13 mouse cellular contexts compared by ENCODE assay signal in the genomic region with DNA sequence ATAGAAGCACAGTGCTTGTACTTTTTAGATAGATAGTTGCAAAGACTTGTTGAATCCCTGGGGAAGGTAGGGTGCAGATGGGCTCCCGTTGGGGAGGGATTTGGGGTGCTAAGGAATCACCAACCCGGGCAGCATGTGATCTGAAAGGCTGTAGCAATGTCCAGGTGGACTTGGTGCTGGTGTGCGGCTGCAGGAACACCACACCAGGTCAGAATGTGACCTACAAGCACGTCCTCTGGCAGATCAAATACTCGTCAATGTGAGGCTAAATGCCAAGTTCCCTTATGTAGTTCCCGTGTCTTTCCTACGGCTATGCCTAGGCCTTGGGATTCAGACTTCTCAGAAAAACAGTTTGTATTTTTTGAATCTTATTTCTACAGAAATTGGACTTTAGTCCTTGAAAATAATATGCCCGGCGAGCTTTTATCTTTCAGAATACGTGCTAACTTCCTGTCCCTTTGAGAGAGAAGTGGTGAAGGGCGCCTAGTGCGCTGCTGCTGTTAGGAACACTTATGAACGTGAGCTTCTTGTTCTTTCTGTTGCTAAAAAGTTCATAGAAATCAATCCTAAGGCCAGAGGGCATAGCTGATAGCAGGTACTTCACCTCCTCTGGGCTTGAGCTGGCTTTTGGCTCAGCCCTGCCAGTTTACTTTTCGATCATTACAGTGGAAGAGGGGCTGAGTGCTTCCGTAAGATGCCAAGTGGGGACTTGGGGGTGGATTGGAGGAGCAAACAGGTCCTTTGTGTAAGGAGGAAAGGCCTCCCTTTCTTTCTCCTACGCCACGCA. TPM values are rescaled to one million over a fixed set of nuclear protein-coding genes. Genes with fewer than 3 reads are reported as not detected.
A peak's percentile ranks its signal among the peaks of the same experiment; 100 is the strongest.
DNase-seq lines count a peak whose midpoint lies in the region; ATAC-seq lines count a peak whose summit lies in the region.
"Had no signal": no experiment of that assay in that cellular context is flagged by ENCODE, and none has a peak within 500 bp of the region (broad histone marks: within the 10 kb centered on the region; RNA-seq: fewer than 3 reads in every experiment).

No protein-coding gene starts in this region.

- WGBS in hindbrain, embryonic 13.5 days = 73% methylated on average over 17 of the region's 17 CpGs
- WGBS in hindbrain, embryonic 16.5 days = 70% methylated on average over 17 of the region's 17 CpGs
- 40% methylated on average over 17 of the region's 17 CpGs for WGBS in liver, embryonic 16.5 days (ENCODE audit: insufficient replicate concordance)
- 76% methylated on average over 17 of the region's 17 CpGs for WGBS in neural tube, embryonic 15.5 days

- no peaks in the 10 kb centered on the region for H3K9me3 ChIP-seq in hindbrain, embryonic 13.5 days
- H3K9me3 ChIP-seq in hindbrain, embryonic 16.5 days (ENCODE audit: control insufficient read depth, low read length) = no peaks in the 10 kb centered on the region
- H3K9me3 ChIP-seq in liver, embryonic 16.5 days (replicated peaks; ENCODE audit: control insufficient read depth, low read length) = no peaks in the 10 kb centered on the region
- no peaks in the 10 kb centered on the region for H3K9me3 ChIP-seq in neural tube, embryonic 15.5 days (replicated peaks)
- H3K9me3 ChIP-seq: embryonic facial prominence, embryonic 15.5 days had no signal

- H3K4me1 ChIP-seq in hindbrain, embryonic 13.5 days (replicated peaks) = peaks cover 51% of the 10 kb centered on the region
- H3K4me1 ChIP-seq in hindbrain, embryonic 16.5 days (ENCODE audit: control insufficient read depth, insufficient read depth, low read depth, low read length) = peaks cover 13% of the 10 kb centered on the region
- peaks cover 43% of the 10 kb centered on the region for H3K4me1 ChIP-seq in liver, embryonic 16.5 days (ENCODE audit: control insufficient read depth, low read depth, low read length)
- peaks cover 48% of the 10 kb centered on the region for H3K4me1 ChIP-seq in neural tube, embryonic 15.5 days

- no peak for ATAC-seq in hindbrain, embryonic 13.5 days (ENCODE audit: low FRiP score)
- ATAC-seq in hindbrain, embryonic 16.5 days = no peak
- ATAC-seq in liver, embryonic 16.5 days (ENCODE audit: low read depth) = peak; percentile 80
- no peak for ATAC-seq in neural tube, embryonic 15.5 days (ENCODE audit: low FRiP score)

- H3K36me3 ChIP-seq in hindbrain, embryonic 13.5 days = peaks cover 17% of the 10 kb centered on the region; the same call in 1 of the 2 replicates
- H3K36me3 ChIP-seq in hindbrain, embryonic 16.5 days (ENCODE audit: control insufficient read depth, insufficient read depth, low read length) = no peaks in the 10 kb centered on the region
- H3K36me3 ChIP-seq in liver, embryonic 16.5 days (ENCODE audit: control insufficient read depth, insufficient read depth) = peaks cover 6% of the 10 kb centered on the region; the same call in 1 of the 2 replicates
- 0 out of 2 replicates have a peak, but pooled peaks cover 4% of the 10 kb centered on the region for H3K36me3 ChIP-seq in neural tube, embryonic 15.5 days
- H3K36me3 ChIP-seq: embryonic facial prominence, embryonic 15.5 days had no signal

- no peak overlapping the region for H3K27ac ChIP-seq in hindbrain, embryonic 13.5 days
- H3K27ac ChIP-seq in hindbrain, embryonic 16.5 days (ENCODE audit: low read depth, low read length) = no peak overlapping the region
- H3K27ac ChIP-seq in liver, embryonic 16.5 days (ENCODE audit: low read length) = peak overlapping the region; percentile 83
- H3K27ac ChIP-seq in neural tube, embryonic 15.5 days (replicated peaks) = no peak overlapping the region
- H3K27ac ChIP-seq: embryonic facial prominence, embryonic 15.5 days had no signal

- H3K4me3 ChIP-seq in hindbrain, embryonic 13.5 days = no peak overlapping the region
- H3K4me3 ChIP-seq in hindbrain, embryonic 16.5 days (ENCODE audit: low read length) = no peak overlapping the region
- H3K4me3 ChIP-seq in liver, embryonic 16.5 days (ENCODE audit: low read depth, low read length) = peak overlapping the region; percentile 10; the same call in 1 of the 2 replicates
- H3K4me3 ChIP-seq in neural tube, embryonic 15.5 days (replicated peaks) = no peak overlapping the region
- H3K4me3 ChIP-seq: embryonic facial prominence, embryonic 15.5 days had no signal

- 0 out of 2 replicates have a peak overlapping the region, but pooled peaks have one; percentile 29 for H3K9ac ChIP-seq in hindbrain, embryonic 13.5 days
- H3K9ac ChIP-seq in hindbrain, embryonic 16.5 days (ENCODE audit: low read depth, low read length) = no peak overlapping the region
- peak overlapping the region; percentile 42 for H3K9ac ChIP-seq in liver, embryonic 16.5 days (ENCODE audit: low read depth, low read length)
- H3K9ac ChIP-seq in neural tube, embryonic 15.5 days (replicated peaks) = no peak overlapping the region
- H3K9ac ChIP-seq: embryonic facial prominence, embryonic 15.5 days had no signal

- DNase-seq in thymus, postnatal 14 days = peak; percentile 52
- DNase-seq in thymus, adult 18-20 months = no peak
- no peak for DNase-seq in frontal cortex, postnatal 10 days (ENCODE audit: low spot score in 2 of 2)
- DNase-seq in adrenal gland, postnatal 14 days = no peak
- DNase-seq: adrenal gland, adult 8-10 months; cerebellum, adult 11-12 months; right cerebral cortex, postnatal 4 days had no signal

- no peak overlapping the region for H3K4me2 ChIP-seq in hindbrain, embryonic 13.5 days
- H3K4me2 ChIP-seq in hindbrain, embryonic 16.5 days (ENCODE audit: low read length) = no peak overlapping the region
- peak overlapping the region; percentile 52 for H3K4me2 ChIP-seq in liver, embryonic 16.5 days (ENCODE audit: low read depth, low read length)
- H3K4me2 ChIP-seq in neural tube, embryonic 15.5 days = no peak overlapping the region
- H3K4me2 ChIP-seq: embryonic facial prominence, embryonic 15.5 days; midbrain, embryonic 11.5 days had no signal

- no peaks in the 10 kb centered on the region for H3K27me3 ChIP-seq in hindbrain, embryonic 13.5 days
- no peaks in the 10 kb centered on the region for H3K27me3 ChIP-seq in hindbrain, embryonic 16.5 days (replicated peaks; ENCODE audit: control insufficient read depth, insufficient read depth, low read length)
- H3K27me3 ChIP-seq in liver, embryonic 16.5 days (ENCODE audit: control insufficient read depth, insufficient read depth, low read depth, low read length) = no peaks in the 10 kb centered on the region
- no peaks in the 10 kb centered on the region for H3K27me3 ChIP-seq in neural tube, embryonic 15.5 days (replicated peaks)
- H3K27me3 ChIP-seq: embryonic facial prominence, embryonic 15.5 days had no signal

RNA-seq across cellular contexts. Expression of a gene that starts 7.6 kb away (rescaled TPM):
- 8.0 and 8.3 TPM in 2 replicates for polyA plus RNA-seq in hindbrain, embryonic 13.5 days (2015; fragmentation: Nextera tagmentation; extraction: Ambion mirVana)
- polyA plus RNA-seq in hindbrain, embryonic 16.5 days (2015; fragmentation: Nextera tagmentation; extraction: Ambion mirVana) = 6.5 and 8.1 TPM in 2 replicates
- polyA plus RNA-seq in liver, embryonic 16.5 days (2015; fragmentation: Nextera tagmentation; extraction: Ambion mirVana) = 3.4 and 4.1 TPM in 2 replicates
- polyA plus RNA-seq in neural tube, embryonic 15.5 days (2015; fragmentation: Nextera tagmentation; extraction: Ambion mirVana) = 8.7 and 9.3 TPM in 2 replicates
- 42.4 and 44.7 TPM in 2 replicates for total RNA-seq in adrenal gland, postnatal 14 days (2021)

RNA-seq across cellular contexts. Expression of a gene that starts 27.5 kb away (rescaled TPM):
- 5.9 and 6.6 TPM in 2 replicates for polyA plus RNA-seq in hindbrain, embryonic 13.5 days (2015; fragmentation: Nextera tagmentation; extraction: Ambion mirVana)
- polyA plus RNA-seq in hindbrain, embryonic 16.5 days (2015; fragmentation: Nextera tagmentation; extraction: Ambion mirVana) = 5.3 and 6.0 TPM in 2 replicates
- polyA plus RNA-seq in liver, embryonic 16.5 days (2015; fragmentation: Nextera tagmentation; extraction: Ambion mirVana) = 0.74 and 0.78 TPM in 2 replicates
- 5.8 and 6.0 TPM in 2 replicates for polyA plus RNA-seq in neural tube, embryonic 15.5 days (2015; fragmentation: Nextera tagmentation; extraction: Ambion mirVana)
- 12.7 and 14.5 TPM in 2 replicates for total RNA-seq in adrenal gland, postnatal 14 days (2021)

Comparison
In these comparisons a context has a peak if more than half of its experiments do, and no peak if none do; other contexts are left out.
1. H3K9ac ChIP-seq: peak in hindbrain, embryonic 13.5 days (single experiment) and liver, embryonic 16.5 days (single experiment); none in hindbrain, embryonic 16.5 days (single experiment) and neural tube, embryonic 15.5 days (single experiment).